Mouse (Mus musculus) hindbrain, embryonic 11.5 days (tissue): ENCODE measurements around the gene Cerk. TPM values are rescaled to one million over a fixed set of nuclear protein-coding genes. Genes with fewer than 3 reads are reported as not detected.

Experiments
- ATAC-seq: fragments of 200-750 bp; cut with Nextera tagmentation; 2 replicates; pipeline ENCODE4 v1.8.0; 2017; ENCODE audit warnings: mild to moderate bottlenecking, moderate TSS enrichment, moderate library complexity; ENCODE audit not compliant: low FRiP score
- DNase-seq: peaks from one replicate; pipeline ENCODE4 v3.0.0-alpha.2; 2015; ENCODE audit warnings: low spot score
- H3K27ac ChIP-seq: fragments of 300-500 bp; sonication (generic); 2 replicates; pipeline ENCODE4 v1.5.1; 2014; ENCODE audit warnings: mild to moderate bottlenecking, low read depth, low read length
- H3K27me3 ChIP-seq: fragments of 300-500 bp; sonication (generic); 2 replicates; pipeline ENCODE4 v1.6.1; 2014; ENCODE audit warnings: mild to moderate bottlenecking, low read length, moderate library complexity, mixed read lengths; ENCODE audit not compliant: control insufficient read depth, insufficient read depth
- H3K36me3 ChIP-seq: fragments of 300-500 bp; sonication (generic); 2 replicates; pipeline ENCODE4 v1.6.1; 2014; ENCODE audit warnings: mild to moderate bottlenecking, low read length, moderate library complexity, mixed read lengths; ENCODE audit not compliant: control insufficient read depth, insufficient read depth
- H3K4me1 ChIP-seq: fragments of 300-500 bp; sonication (generic); replicated peaks from 2 replicates; pipeline ENCODE4 v1.6.1; 2014; ENCODE audit warnings: low read length, mixed read lengths; ENCODE audit not compliant: control insufficient read depth, insufficient read depth
- H3K4me2 ChIP-seq: fragments of 300-500 bp; sonication (generic); replicated peaks from 2 replicates; pipeline ENCODE4 v1.6.1; 2014; ENCODE audit warnings: mild to moderate bottlenecking, low read depth, low read length
- H3K4me3 ChIP-seq: fragments of 300-500 bp; sonication (generic); 2 replicates; pipeline ENCODE4 v1.5.1; 2014; ENCODE audit warnings: low read depth, low read length
- H3K9ac ChIP-seq: fragments of 300-500 bp; sonication (generic); 2 replicates; pipeline ENCODE4 v1.6.1; 2014; ENCODE audit warnings: low read depth, low read length
- H3K9me3 ChIP-seq: fragments of 300-500 bp; sonication (generic); 2 replicates; pipeline ENCODE4 v1.6.1; 2016; ENCODE audit warnings: low read length; ENCODE audit not compliant: control insufficient read depth
- WGBS: fragments of 180-500 bp; shearing (Covaris S2); extraction: QIAGEN DNeasy Blood & Tissue Kit; methylation state at CpG from one replicate; pipeline ENCODE4 v1.1.7; 2014; 5-methylcytosine and 5-hydroxymethylcytosine counted together
- polyA plus RNA-seq: library from polyadenylated mRNA; unstranded; fragments of >200 nt; fragmentation: Nextera tagmentation; extraction: Ambion mirVana; gene quantifications from 2 replicates; pipeline ENCODE4 v1.2.1, GENCODE M21; 2014

Cerk gene
- polyA plus RNA-seq, 1 experiment from 2014 or later, result 16.9 TPM

DNA sequence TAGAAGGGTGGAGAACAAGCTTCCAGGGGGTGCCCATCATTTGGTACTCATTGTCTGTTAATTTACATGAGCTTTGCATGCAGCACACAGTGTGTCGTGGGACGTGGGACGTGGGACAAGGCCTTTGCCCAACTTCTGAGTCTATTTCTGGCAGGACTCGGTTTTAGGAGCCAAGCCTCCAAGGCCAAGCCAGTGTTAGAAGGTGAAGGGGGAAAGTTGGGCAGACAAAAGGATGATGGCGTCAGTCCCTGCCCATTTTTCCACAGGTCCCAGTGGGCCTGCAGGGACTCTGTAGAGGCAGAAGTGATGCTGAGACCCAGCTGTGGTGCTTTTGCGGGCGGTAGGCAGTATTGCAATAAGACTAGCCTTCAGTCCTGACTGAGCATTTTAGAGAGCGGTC is 95.4 kb downstream of the Cerk start:
- 89% methylated on average over 8 of the region's 8 CpGs for WGBS
- Histone ChIP-seq H3K9me3 (no peaks in the 10 kb centered on the region), H3K4me1 (peaks cover 13% of the 10 kb centered on the region), H3K27ac (no peak overlapping the region), H3K36me3 (no peaks in the 10 kb centered on the region), H3K27me3 (no peaks in the 10 kb centered on the region), H3K4me3 (no peak overlapping the region), H3K9ac (no peak overlapping the region), H3K4me2 (no peak overlapping the region)
- ATAC-seq, result no peak
- DNase-seq, result no peak

DNA sequence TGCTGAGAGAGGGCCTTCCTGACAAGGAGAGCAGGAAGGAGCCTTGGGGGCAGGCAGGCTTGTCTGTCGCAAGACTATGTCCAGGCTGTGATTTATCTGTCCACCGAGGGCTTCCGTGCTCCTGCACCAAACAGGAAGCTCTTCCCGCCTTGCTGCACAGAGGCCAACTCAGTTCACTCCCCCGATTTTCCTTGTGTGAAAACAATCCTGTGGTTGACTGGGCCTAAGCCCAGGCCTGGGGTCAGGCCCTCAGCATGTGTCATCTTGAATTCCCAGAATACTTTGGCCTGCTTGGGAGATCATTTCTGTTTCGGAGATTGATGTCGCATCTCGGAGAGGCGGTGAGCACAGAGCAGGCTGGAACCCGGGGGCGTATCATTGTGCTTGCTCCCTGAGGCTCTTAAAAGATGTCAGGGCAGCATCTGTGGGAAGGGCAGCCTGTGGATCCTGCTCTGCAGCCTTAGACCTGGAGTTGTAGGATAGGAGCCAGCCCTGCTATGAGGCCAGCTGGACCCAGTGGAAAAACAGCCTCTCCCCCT is 95.9 kb downstream of the Cerk start:
- Histone ChIP-seq H3K9ac (no peak overlapping the region), H3K27me3 (no peaks in the 10 kb centered on the region), H3K4me2 (no peak overlapping the region), H3K4me1 (peaks cover 13% of the 10 kb centered on the region), H3K36me3 (no peaks in the 10 kb centered on the region), H3K27ac (0 out of 2 replicates have a peak overlapping the region, but pooled peaks have one; percentile 11), H3K9me3 (no peaks in the 10 kb centered on the region), H3K4me3 (no peak overlapping the region)
- ATAC-seq (no peak), DNase-seq (no peak)
- WGBS, result 44% methylated on average over 11 of the region's 11 CpGs

Other genes with a start within 250 kb of the Cerk start
- 4.6 and 5.1 TPM in 2 replicates for gene Celsr1, start 152.4 kb downstream of the Cerk start, polyA plus RNA-seq
- gene Gramd4, start 128.4 kb downstream of the Cerk start, polyA plus RNA-seq, result 8.7 and 10.1 TPM in 2 replicates
- 7.3 and 8.3 TPM in 2 replicates for gene Tbc1d22a, start 28.3 kb upstream of the Cerk start, polyA plus RNA-seq